Mouse (Mus musculus) retina, adult 2 months (tissue): ENCODE results near the gene Oser1.
"Not testable (repeated sequence)": the region's sequence is repeated elsewhere in the genome, so short reads cannot be mapped to it uniquely, and the experiment has no call there.

ENCODE experiments used
- DNase-seq: peaks from one replicate; pipeline ENCODE4 v3.0.0-alpha.2; 2012; ENCODE audit warnings: low read depth, low spot score

Oser1 gene

GRCm38 (mm10) chr2:163424597-163424996 is at the start of gene Oser1:
Gene Oser1 (minus strand): TSS chr2:163424697.
- no peak for DNase-seq

GRCm38 (mm10) chr2:163472466-163472851 is 48.0 kb upstream of the Oser1 start, which contains the start of gene Fitm2:
Gene Fitm2 (minus strand): TSS chr2:163472629.
- peak; percentile 96 for DNase-seq

GRCm38 (mm10) chr2:163471710-163472465 is 47.4 kb upstream of the Oser1 start:
- DNase-seq: no peak

- no peak for DNase-seq
Observed at GRCm38 (mm10) chr2:163471136-163471535, 46.6 kb upstream of the Oser1 start.

GRCm38 (mm10) chr2:163469711-163470110 is 45.2 kb upstream of the Oser1 start:
- DNase-seq: no peak

GRCm38 (mm10) chr2:163468866-163469265 is 44.4 kb upstream of the Oser1 start:
- DNase-seq: no peak

GRCm38 (mm10) chr2:163467585-163467984 is 43.1 kb upstream of the Oser1 start:
- no peak for DNase-seq

- no peak for DNase-seq
Observed at GRCm38 (mm10) chr2:163466771-163467170, 42.3 kb upstream of the Oser1 start.

- DNase-seq: no peak
Observed at GRCm38 (mm10) chr2:163464562-163464961, 40.1 kb upstream of the Oser1 start.

- no peak for DNase-seq
Observed at GRCm38 (mm10) chr2:163463998-163464397, 39.5 kb upstream of the Oser1 start.

- DNase-seq: no peak
Observed at GRCm38 (mm10) chr2:163463251-163463769, 38.8 kb upstream of the Oser1 start.

GRCm38 (mm10) chr2:163462801-163463200 is 38.3 kb upstream of the Oser1 start:
- no peak for DNase-seq

- no peak for DNase-seq
Observed at GRCm38 (mm10) chr2:163462386-163462785, 37.9 kb upstream of the Oser1 start.

- not testable (repeated sequence) for DNase-seq
Observed at GRCm38 (mm10) chr2:163461307-163461706, 36.8 kb upstream of the Oser1 start.

GRCm38 (mm10) chr2:163460622-163461021 is 36.1 kb upstream of the Oser1 start:
- no peak for DNase-seq

GRCm38 (mm10) chr2:163459380-163459779 is 34.9 kb upstream of the Oser1 start:
- DNase-seq: no peak

- no peak for DNase-seq
Observed at GRCm38 (mm10) chr2:163458539-163459265, 34.2 kb upstream of the Oser1 start.

- no peak for DNase-seq
Observed at GRCm38 (mm10) chr2:163453378-163453777, 28.9 kb upstream of the Oser1 start.

- DNase-seq: no peak
Observed at GRCm38 (mm10) chr2:163452738-163453137, 28.2 kb upstream of the Oser1 start.

GRCm38 (mm10) chr2:163450668-163451295 is 26.3 kb upstream of the Oser1 start:
- DNase-seq: no peak

GRCm38 (mm10) chr2:163449276-163449675 is 24.8 kb upstream of the Oser1 start:
- DNase-seq: no peak

GRCm38 (mm10) chr2:163447375-163447774 is 22.9 kb upstream of the Oser1 start:
- no peak for DNase-seq
